Mouse (Mus musculus) forebrain, postnatal 0 days (tissue): ENCODE results near the gene Zbtb39. TPM values are rescaled to one million over a fixed set of nuclear protein-coding genes. Genes with fewer than 3 reads are reported as not detected.

Experiments used
- ATAC-seq: fragments of 200-750 bp; cut with Nextera tagmentation; 2 replicates; pipeline ENCODE4 v1.8.0; 2017; ENCODE audit warnings: mild to moderate bottlenecking, moderate library complexity
- DNase-seq: peaks from one replicate; pipeline ENCODE4 v3.0.0-alpha.2; 2015
- H3K27ac ChIP-seq: fragments of 300-500 bp; sonication (generic); 2 replicates; pipeline ENCODE4 v1.5.1; 2014; ENCODE audit warnings: low read depth, mild to moderate bottlenecking, antibody characterized with exemption, low read length, moderate library complexity, mixed read lengths
- H3K27me3 ChIP-seq: fragments of 300-500 bp; sonication (generic); 2 replicates; pipeline ENCODE4 v1.6.1; 2014; ENCODE audit warnings: mild to moderate bottlenecking, low read length, mixed read lengths; ENCODE audit not compliant: insufficient read depth
- H3K36me3 ChIP-seq: fragments of 300-500 bp; sonication (generic); 2 replicates; pipeline ENCODE4 v1.6.1; 2014; ENCODE audit warnings: mild to moderate bottlenecking, moderate library complexity; ENCODE audit not compliant: insufficient read depth
- H3K4me1 ChIP-seq: fragments of 300-500 bp; sonication (generic); 2 replicates; pipeline ENCODE4 v1.6.1; 2014; ENCODE audit warnings: antibody characterized with exemption; ENCODE audit not compliant: insufficient read depth
- H3K4me2 ChIP-seq: fragments of 300-500 bp; sonication (generic); 2 replicates; pipeline ENCODE4 v1.6.1; 2014; ENCODE audit warnings: low read depth, mild to moderate bottlenecking, moderate library complexity
- H3K4me3 ChIP-seq: fragments of 300-500 bp; sonication (generic); 2 replicates; pipeline ENCODE4 v1.5.1; 2014; ENCODE audit warnings: low read depth, low read length, mixed read lengths
- H3K9ac ChIP-seq: fragments of 300-500 bp; sonication (generic); 2 replicates; pipeline ENCODE4 v1.6.1; 2014; ENCODE audit warnings: mild to moderate bottlenecking
- H3K9me3 ChIP-seq: fragments of 300-500 bp; sonication (generic); 2 replicates; pipeline ENCODE4 v1.6.1; 2016; ENCODE audit warnings: low read length
- CTCF ChIP-seq: sonication (generic); IDR thresholded peaks from 2 replicates; pipeline ENCODE4 v1.5.1; 2016; ENCODE audit warnings: antibody characterized with exemption, control low read depth, low read depth
- WGBS: fragments of 180-500 bp; shearing (Covaris S2); extraction: QIAGEN DNeasy Blood & Tissue Kit; methylation state at CpG from one replicate; pipeline ENCODE4 v1.1.7; 2014; 5-methylcytosine and 5-hydroxymethylcytosine counted together
- polyA plus RNA-seq: library from polyadenylated mRNA; unstranded; fragments of >200 nt; fragmentation: Nextera tagmentation; extraction: Ambion mirVana; gene quantifications from 2 replicates; pipeline ENCODE4 v1.2.1, GENCODE M21; 2015
- total RNA-seq: library from RNA; depleted of rRNA; stranded (reverse); fragments of >200 nt; gene quantifications from 2 replicates; pipeline ENCODE4 v1.2.3, GENCODE M21; 2014

Zbtb39 gene
- total and polyA plus RNA-seq, 2 experiments from 2014 or later = 2.4 to 11.9 TPM

DNA sequence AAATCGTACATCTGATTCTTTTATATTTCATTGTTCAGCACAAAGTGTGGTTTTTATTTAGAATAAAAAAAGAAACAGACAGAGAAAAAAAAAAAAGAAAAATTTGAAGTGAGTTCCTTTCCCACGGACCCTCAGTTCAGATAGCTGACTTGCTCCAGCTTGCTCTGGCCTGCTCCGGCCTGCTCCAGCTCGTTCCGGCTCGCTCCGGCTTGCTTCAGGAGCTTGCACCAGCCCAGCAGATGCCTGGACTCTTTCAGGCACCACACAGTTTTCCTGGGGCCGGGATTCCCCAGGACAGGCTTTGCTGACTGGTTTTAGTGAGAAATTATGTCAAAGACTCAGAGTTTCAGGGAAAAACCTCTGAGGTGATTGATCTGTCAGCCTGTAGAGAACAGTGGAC lies 7.9 kb downstream of the Zbtb39 start:
- ATAC-seq (no peak), DNase-seq (no peak)
- no peak for TF ChIP-seq CTCF
- 93% methylated on average over 8 of the region's 8 CpGs for WGBS
- no peaks in the 10 kb centered on the region for H3K4me1 ChIP-seq
- H3K36me3 ChIP-seq = peaks cover 46% of the 10 kb centered on the region
- no peaks in the 10 kb centered on the region for H3K9me3 ChIP-seq
- H3K27me3 ChIP-seq = no peaks in the 10 kb centered on the region
- H3K9ac ChIP-seq = no peak overlapping the region
- no peak overlapping the region for H3K27ac ChIP-seq
- H3K4me2 ChIP-seq = no peak overlapping the region
- H3K4me3 ChIP-seq = no peak overlapping the region

- WGBS = 17% methylated on average over 7 of the region's 8 CpGs
- Histone ChIP-seq H3K9ac (no peak overlapping the region), H3K27me3 (no peaks in the 10 kb centered on the region), H3K4me3 (no peak overlapping the region), H3K36me3 (peaks cover 28% of the 10 kb centered on the region), H3K9me3 (no peaks in the 10 kb centered on the region), H3K27ac (no peak overlapping the region), H3K4me1 (no peaks in the 10 kb centered on the region), H3K4me2 (no peak overlapping the region)
- DNase-seq (no peak), ATAC-seq (no peak)
- no peak for TF ChIP-seq CTCF
These were observed 9.7 kb downstream of the Zbtb39 start for GRCm38 (mm10) chr10:127748847-127749612.

DNA sequence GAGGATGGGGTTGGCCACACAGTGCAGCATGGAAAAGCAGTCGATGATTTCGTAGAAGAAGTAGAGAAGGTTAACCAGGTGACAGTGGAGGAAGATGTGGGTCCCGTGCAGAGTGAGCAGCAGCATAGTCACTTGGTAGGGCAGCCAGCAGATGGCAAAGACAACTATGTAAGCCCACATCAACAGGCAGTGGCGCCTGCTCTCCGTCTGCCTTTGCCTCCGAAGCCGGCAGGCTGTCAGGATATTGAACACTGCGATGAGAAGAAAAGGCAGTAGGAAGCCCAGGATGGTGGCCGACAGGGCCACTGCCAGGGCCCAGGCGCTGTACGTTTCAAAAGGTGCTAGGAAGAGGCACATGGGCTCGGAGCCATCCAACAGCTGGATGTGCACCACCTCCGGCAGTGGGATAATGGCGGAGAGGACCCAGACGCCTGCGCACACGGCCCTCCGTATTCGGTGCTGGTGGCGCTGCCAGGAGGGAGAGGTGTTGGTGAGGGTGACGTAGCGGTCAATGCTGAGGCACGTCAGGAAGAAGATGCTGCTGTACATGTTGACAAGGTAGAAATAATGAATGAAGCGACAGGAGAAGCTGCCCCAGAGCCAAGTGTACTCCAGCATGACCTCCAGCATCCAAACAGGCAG lies 10.9 kb downstream of the Zbtb39 start:
- 60% methylated on average over 24 of the region's 24 CpGs for WGBS
- DNase-seq (peak; percentile 27), ATAC-seq (0 out of 2 replicates have a peak, but pooled peaks have one; percentile 25)
- Histone ChIP-seq H3K4me3 (peak overlapping the region; percentile 21; the same call in 1 of the 2 replicates), H3K9me3 (no peaks in the 10 kb centered on the region), H3K9ac (peak overlapping the region; percentile 18; the same call in 1 of the 2 replicates), H3K4me2 (peak overlapping the region; percentile 35), H3K27ac (no peak overlapping the region), H3K36me3 (peaks cover 17% of the 10 kb centered on the region; the same call in 1 of the 2 replicates), H3K4me1 (no peaks in the 10 kb centered on the region), H3K27me3 (no peaks in the 10 kb centered on the region)
- TF ChIP-seq CTCF = no peak

DNA sequence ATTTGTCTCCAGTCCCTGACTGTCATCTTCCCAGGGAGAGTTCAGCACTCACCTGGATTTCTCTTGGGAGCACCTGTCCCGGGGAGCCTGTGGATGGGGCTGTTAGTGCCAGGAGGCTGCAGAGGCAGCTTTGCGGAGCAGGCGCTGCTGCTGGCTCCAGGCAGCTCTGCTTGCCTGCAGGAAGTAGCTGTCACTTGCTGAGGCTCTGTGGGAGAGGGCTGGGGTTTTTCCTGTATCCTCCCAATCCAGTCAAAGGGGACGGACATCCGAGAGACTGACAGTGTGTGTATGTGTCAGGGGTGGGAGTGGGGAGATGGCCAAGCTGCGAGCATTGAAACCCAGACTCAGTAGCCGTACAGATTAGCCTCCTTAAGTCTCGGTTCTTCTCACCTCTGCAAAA lies 12.2 kb downstream of the Zbtb39 start, which contains the start of gene Gpr182:
Gpr182 (minus strand) TSS at position 185 of the 400 bp plus-strand sequence.
- Histone ChIP-seq H3K4me3 (no peak within 1 kb of the TSS), H3K4me1 (no peaks in the 10 kb centered on the region), H3K27me3 (no peaks in the 10 kb centered on the region), H3K9me3 (no peaks in the 10 kb centered on the region), H3K36me3 (peaks cover 12% of the 10 kb centered on the region; the same call in 1 of the 2 replicates), H3K9ac (no peak within 1 kb of the TSS), H3K27ac (no peak within 1 kb of the TSS), H3K4me2 (peak within 1 kb of the TSS; percentile 35)
- no peak for ATAC-seq
- TF ChIP-seq CTCF = no peak
- no peak for DNase-seq
- WGBS = 70% methylated on average over 8 of the region's 8 CpGs

DNA sequence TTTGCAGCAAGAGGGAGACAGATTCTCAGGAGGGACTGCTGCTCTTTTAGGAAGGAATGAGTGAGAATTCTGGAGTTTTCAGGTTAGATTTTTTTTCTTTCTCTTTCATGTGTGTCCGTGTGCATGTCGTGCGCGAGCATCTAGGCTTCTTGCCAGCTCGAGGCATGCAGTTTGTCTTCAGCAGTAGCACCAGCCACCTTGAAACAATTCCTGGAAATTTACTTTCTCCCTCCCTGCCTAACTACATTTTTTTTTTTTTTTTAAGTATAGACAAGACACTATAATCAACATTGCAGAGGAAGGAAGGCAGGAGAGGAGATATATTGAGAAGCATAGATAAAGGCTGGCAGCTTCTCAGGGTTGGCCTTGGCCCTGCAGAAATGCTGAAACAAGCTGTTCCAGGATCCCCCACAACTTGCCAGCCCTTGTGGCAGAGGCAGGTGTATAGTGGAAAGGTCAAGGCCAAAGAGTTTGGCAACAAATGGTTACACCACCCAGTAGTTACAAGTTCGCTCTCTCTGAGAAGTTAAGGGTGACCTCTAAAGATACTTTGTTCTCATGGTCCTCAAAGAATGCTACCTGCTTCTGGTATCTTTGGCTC lies 15.3 kb downstream of the Zbtb39 start:
- Histone ChIP-seq H3K36me3 (no peaks in the 10 kb centered on the region), H3K9me3 (no peaks in the 10 kb centered on the region), H3K27me3 (no peaks in the 10 kb centered on the region), H3K4me1 (no peaks in the 10 kb centered on the region), H3K4me3 (no peak overlapping the region), H3K9ac (no peak overlapping the region), H3K4me2 (no peak overlapping the region), H3K27ac (no peak overlapping the region)
- no peak for ATAC-seq
- no peak for DNase-seq
- WGBS = 65% methylated on average over 6 of the region's 6 CpGs
- no peak for TF ChIP-seq CTCF

- WGBS = 62% methylated on average over 3 of the region's 3 CpGs
These were observed 15.9 kb downstream of the Zbtb39 start for GRCm38 (mm10) chr10:127755246-127755645.

More at GRCm38 (mm10) chr10:127755246-127755645, 15.9 kb downstream of the Zbtb39 start:
- H3K36me3 ChIP-seq = no peaks in the 10 kb centered on the region
- H3K9ac ChIP-seq = no peak overlapping the region
- H3K4me1 ChIP-seq = no peaks in the 10 kb centered on the region
- no peak overlapping the region for H3K4me3 ChIP-seq
- no peaks in the 10 kb centered on the region for H3K27me3 ChIP-seq
- no peak overlapping the region for H3K4me2 ChIP-seq
- no peak for TF ChIP-seq CTCF
- H3K9me3 ChIP-seq = no peaks in the 10 kb centered on the region
- DNase-seq (no peak), ATAC-seq (no peak)
- H3K27ac ChIP-seq = no peak overlapping the region
